Mouse (Mus musculus): ENCODE data around the gene Dcbld1. TPM values are rescaled to one million over a fixed set of nuclear protein-coding genes. Genes with fewer than 3 reads are reported as not detected.

The Dcbld1 gene
- polyA plus RNA-seq (2012; rRNA removed), result 9.2 and 9.5 TPM in 2 replicates
- 11.5 and 13.5 TPM in 2 replicates for polyA plus RNA-seq (2014; fragmentation: Nextera tagmentation; extraction: Ambion mirVana)

GRCm38 (mm10) chr10:52233301-52233968, at the start of gene Dcbld1:
Gene Dcbld1, plus strand, starts transcription at chr10:52233619.
- Histone ChIP-seq H3K4me1 (ENCODE audit: control insufficient read depth, insufficient read depth, low read length) (peaks cover 9% of the 10 kb centered on the region), H3K4me2 (replicated peaks; ENCODE audit: low read depth, low read length, severe bottlenecking) (peak within 1 kb of the TSS; percentile 78), H3K27ac (replicated peaks; ENCODE audit: low read depth, low read length) (peak within 1 kb of the TSS; percentile 74), H3K36me3 (ENCODE audit: control insufficient read depth, insufficient read depth, low read length) (no peaks in the 10 kb centered on the region), H3K4me3 (replicated peaks; ENCODE audit: low read length) (peak within 1 kb of the TSS; percentile 83), H3K27me3 (ENCODE audit: control insufficient read depth, insufficient read depth, low read length) (no peaks in the 10 kb centered on the region), H3K9me3 (ENCODE audit: control insufficient read depth, low read length) (no peaks in the 10 kb centered on the region), H3K9ac (ENCODE audit: low read depth, low read length, severe bottlenecking) (peak within 1 kb of the TSS; percentile 87)
- peak; percentile 81; the same call in 1 of the 2 replicates for TF ChIP-seq POLR2A (IDR thresholded peaks at IDR 0.05; ENCODE audit: borderline replicate concordance, extremely low read depth, insufficient read depth, insufficient read length)
- DNase-seq (ENCODE audit: low spot score) (peak; percentile 59), ATAC-seq (ENCODE audit: low FRiP score, low read depth) (peak; percentile 89)
- under 1% methylated on average over 34 of the region's 60 CpGs for WGBS

DNA sequence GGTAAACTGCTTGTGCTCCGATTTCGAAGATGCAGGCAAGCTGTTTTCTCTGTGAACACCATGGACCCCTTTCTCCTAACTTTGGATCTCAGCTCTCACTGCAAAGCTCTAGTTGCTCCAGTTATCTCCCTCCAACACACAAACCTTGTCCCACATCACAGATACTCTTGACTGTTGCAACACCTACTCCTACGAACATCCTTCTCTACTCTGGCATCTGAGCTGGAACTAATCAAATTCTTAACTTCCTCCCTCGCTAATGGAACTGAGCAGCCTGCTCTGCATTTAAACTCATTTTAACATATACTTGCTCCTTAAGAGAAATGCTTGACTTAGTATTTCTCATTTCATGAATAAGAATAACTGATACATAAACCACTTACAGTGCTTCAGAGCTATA, 47.5 kb upstream of the Dcbld1 start:
- no peak overlapping the region for H3K4me2 ChIP-seq (replicated peaks; ENCODE audit: low read depth, low read length, severe bottlenecking)
- no peak overlapping the region for H3K4me3 ChIP-seq (replicated peaks; ENCODE audit: low read length)
- no peak overlapping the region for H3K9ac ChIP-seq (ENCODE audit: low read depth, low read length, severe bottlenecking)
- H3K4me1 ChIP-seq (ENCODE audit: control insufficient read depth, insufficient read depth, low read length), result no peaks in the 10 kb centered on the region
- no peak overlapping the region for H3K27ac ChIP-seq (replicated peaks; ENCODE audit: low read depth, low read length)
- WGBS, result 71% methylated on average over 4 of the region's 4 CpGs
- DNase-seq (ENCODE audit: low spot score), result no peak
- ATAC-seq (ENCODE audit: low FRiP score, low read depth), result no peak
- H3K27me3 ChIP-seq (ENCODE audit: control insufficient read depth, insufficient read depth, low read length), result no peaks in the 10 kb centered on the region
- no peaks in the 10 kb centered on the region for H3K36me3 ChIP-seq (ENCODE audit: control insufficient read depth, insufficient read depth, low read length)
- no peaks in the 10 kb centered on the region for H3K9me3 ChIP-seq (ENCODE audit: control insufficient read depth, low read length)
- no peak for TF ChIP-seq POLR2A (IDR thresholded peaks at IDR 0.05; ENCODE audit: borderline replicate concordance, extremely low read depth, insufficient read depth, insufficient read length)

- H3K4me2 ChIP-seq (replicated peaks; ENCODE audit: low read depth, low read length, severe bottlenecking), result no peak within 1 kb of the TSS
- H3K9ac ChIP-seq (ENCODE audit: low read depth, low read length, severe bottlenecking), result no peak within 1 kb of the TSS
- TF ChIP-seq POLR2A (IDR thresholded peaks at IDR 0.05; ENCODE audit: borderline replicate concordance, extremely low read depth, insufficient read depth, insufficient read length), result no peak
- H3K36me3 ChIP-seq (ENCODE audit: control insufficient read depth, insufficient read depth, low read length), result no peaks in the 10 kb centered on the region
- no peak for DNase-seq (ENCODE audit: low spot score)
- no peak for ATAC-seq (ENCODE audit: low FRiP score, low read depth)
- 80% methylated on average over 7 of the region's 7 CpGs for WGBS
- no peaks in the 10 kb centered on the region for H3K9me3 ChIP-seq (ENCODE audit: control insufficient read depth, low read length)
- H3K27me3 ChIP-seq (ENCODE audit: control insufficient read depth, insufficient read depth, low read length), result no peaks in the 10 kb centered on the region
- H3K27ac ChIP-seq (replicated peaks; ENCODE audit: low read depth, low read length), result no peak within 1 kb of the TSS
- no peaks in the 10 kb centered on the region for H3K4me1 ChIP-seq (ENCODE audit: control insufficient read depth, insufficient read depth, low read length)
- no peak within 1 kb of the TSS for H3K4me3 ChIP-seq (replicated peaks; ENCODE audit: low read length)
Measured at GRCm38 (mm10) chr10:52194957-52195852, 38.2 kb upstream of the Dcbld1 start, which contains the start of gene Ros1. Gene Ros1, minus strand, starts transcription at chr10:52195244.

DNA sequence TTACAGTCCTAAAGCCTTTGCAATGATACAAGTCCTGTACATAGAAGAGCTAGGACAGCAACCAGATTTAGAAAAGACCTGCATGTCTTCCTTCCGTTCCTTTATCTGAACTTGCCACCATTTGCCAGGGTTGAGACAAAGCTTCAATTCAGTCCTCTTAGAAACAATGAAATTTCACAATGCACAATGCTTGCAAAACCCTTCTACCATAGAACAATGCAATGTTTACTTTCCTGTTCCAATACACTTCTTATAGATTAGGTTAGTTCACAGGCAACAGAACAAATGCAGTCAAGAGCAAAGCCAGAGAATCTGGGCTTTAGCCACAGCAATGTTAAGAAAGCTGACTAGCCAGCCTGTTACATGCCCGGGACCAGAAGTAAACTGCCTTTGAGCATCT, 29.4 kb upstream of the Dcbld1 start:
- H3K9ac ChIP-seq (ENCODE audit: low read depth, low read length, severe bottlenecking), result no peak overlapping the region

GRCm38 (mm10) chr10:52215267-52215818, 18.1 kb upstream of the Dcbld1 start:
- no peak overlapping the region for H3K4me2 ChIP-seq (replicated peaks; ENCODE audit: low read depth, low read length, severe bottlenecking)
- ATAC-seq (ENCODE audit: low FRiP score, low read depth) (no peak), DNase-seq (ENCODE audit: low spot score) (no peak)
- H3K27me3 ChIP-seq (ENCODE audit: control insufficient read depth, insufficient read depth, low read length), result no peaks in the 10 kb centered on the region
- no peak overlapping the region for H3K9ac ChIP-seq (ENCODE audit: low read depth, low read length, severe bottlenecking)
- H3K27ac ChIP-seq (replicated peaks; ENCODE audit: low read depth, low read length), result no peak overlapping the region
- WGBS, result 57% methylated on average over 2 of the region's 2 CpGs
- no peaks in the 10 kb centered on the region for H3K4me1 ChIP-seq (ENCODE audit: control insufficient read depth, insufficient read depth, low read length)
- no peak overlapping the region for H3K4me3 ChIP-seq (replicated peaks; ENCODE audit: low read length)
- TF ChIP-seq POLR2A (IDR thresholded peaks at IDR 0.05; ENCODE audit: borderline replicate concordance, extremely low read depth, insufficient read depth, insufficient read length), result no peak
- no peaks in the 10 kb centered on the region for H3K9me3 ChIP-seq (ENCODE audit: control insufficient read depth, low read length)
- no peaks in the 10 kb centered on the region for H3K36me3 ChIP-seq (ENCODE audit: control insufficient read depth, insufficient read depth, low read length)

More for the DNA sequence above, 29.4 kb upstream of the Dcbld1 start:
- Histone ChIP-seq H3K4me2 (replicated peaks; ENCODE audit: low read depth, low read length, severe bottlenecking) (no peak overlapping the region), H3K36me3 (ENCODE audit: control insufficient read depth, insufficient read depth, low read length) (no peaks in the 10 kb centered on the region), H3K9me3 (ENCODE audit: control insufficient read depth, low read length) (no peaks in the 10 kb centered on the region), H3K27me3 (ENCODE audit: control insufficient read depth, insufficient read depth, low read length) (no peaks in the 10 kb centered on the region), H3K4me3 (replicated peaks; ENCODE audit: low read length) (no peak overlapping the region), H3K27ac (replicated peaks; ENCODE audit: low read depth, low read length) (no peak overlapping the region), H3K4me1 (ENCODE audit: control insufficient read depth, insufficient read depth, low read length) (no peaks in the 10 kb centered on the region)
- DNase-seq (ENCODE audit: low spot score) (no peak), ATAC-seq (ENCODE audit: low FRiP score, low read depth) (no peak)
- no peak for TF ChIP-seq POLR2A (IDR thresholded peaks at IDR 0.05; ENCODE audit: borderline replicate concordance, extremely low read depth, insufficient read depth, insufficient read length)
- 82% methylated on average over 2 of the region's 2 CpGs for WGBS
